Mouse (Mus musculus): Measurements from ENCODE around the gene Il18bp. TPM values are rescaled to one million over a fixed set of nuclear protein-coding genes. Genes with fewer than 3 reads are reported as not detected.

Gene Il18bp
- total RNA-seq, 2 experiments from 2014 or later: 7.4 to 11.9 TPM

DNA sequence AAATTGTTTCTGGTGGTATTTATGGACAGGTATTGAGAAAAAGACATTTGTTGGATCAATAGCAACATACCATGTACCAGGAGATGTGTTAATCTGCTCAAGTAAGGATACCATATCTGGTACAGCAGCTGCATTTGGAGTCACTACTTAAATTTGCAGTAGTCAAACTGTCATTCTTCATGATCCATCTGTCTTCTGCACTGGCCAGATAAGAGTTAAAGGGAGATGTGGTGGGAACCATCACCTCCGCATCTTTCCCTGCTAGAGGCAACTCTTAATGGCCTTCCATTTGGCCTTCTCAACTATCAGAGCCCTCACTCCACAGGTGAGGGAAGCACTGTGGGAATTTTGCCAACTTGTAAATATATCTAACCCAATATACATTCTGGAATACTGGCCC, 12.0 kb downstream of the Il18bp start:
- no peak for DNase-seq

DNA sequence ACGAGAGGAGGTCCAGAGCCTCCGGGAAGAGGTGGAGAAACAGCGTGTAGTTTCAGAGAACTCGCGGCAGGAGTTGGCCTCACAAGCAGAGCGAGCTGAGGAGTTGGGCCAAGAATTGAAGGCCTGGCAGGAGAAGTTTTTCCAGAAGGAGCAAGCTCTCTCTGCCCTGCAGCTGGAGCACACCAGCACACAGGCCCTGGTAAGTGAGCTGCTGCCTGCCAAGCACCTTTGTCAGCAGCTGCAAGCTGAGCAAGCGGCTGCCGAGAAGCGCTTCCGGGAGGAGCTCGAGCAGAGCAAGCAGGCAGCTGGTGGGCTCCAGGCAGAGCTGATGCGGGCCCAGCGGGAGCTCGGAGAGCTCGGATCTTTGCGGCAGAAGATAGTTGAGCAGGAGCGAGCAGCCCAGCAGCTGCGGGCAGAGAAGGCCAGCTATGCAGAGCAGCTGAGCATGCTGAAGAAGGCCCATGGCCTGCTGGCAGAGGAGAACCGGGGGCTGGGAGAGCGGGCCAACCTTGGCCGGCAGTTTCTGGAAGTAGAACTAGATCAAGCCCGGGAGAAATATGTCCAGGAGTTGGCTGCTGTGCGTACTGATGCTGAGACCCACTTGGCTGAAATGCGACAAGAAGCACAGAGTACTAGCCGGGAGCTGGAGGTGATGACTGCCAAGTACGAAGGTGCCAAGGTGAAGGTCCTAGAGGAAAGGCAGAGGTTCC, 17.4 kb downstream of the Il18bp start:
- DNase-seq: peak; percentile 57 to 81

DNA sequence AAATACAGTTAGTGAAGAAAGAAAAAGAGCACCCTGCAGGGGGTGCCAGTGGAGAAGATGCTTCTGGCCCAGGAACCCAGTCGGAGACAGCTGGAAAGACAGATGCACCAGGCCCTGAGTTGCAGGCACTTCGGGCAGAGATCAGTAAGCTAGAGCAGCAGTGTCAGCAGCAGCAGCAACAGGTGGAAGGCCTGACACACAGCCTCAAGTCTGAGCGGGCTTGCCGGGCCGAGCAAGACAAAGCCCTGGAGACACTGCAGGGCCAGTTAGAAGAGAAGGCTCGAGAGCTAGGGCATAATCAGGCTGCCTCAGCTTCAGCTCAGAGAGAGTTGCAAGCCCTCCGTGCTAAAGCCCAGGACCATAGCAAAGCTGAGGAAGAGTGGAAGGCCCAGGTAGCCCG, 18.2 kb downstream of the Il18bp start:
- no peak for DNase-seq

DNA sequence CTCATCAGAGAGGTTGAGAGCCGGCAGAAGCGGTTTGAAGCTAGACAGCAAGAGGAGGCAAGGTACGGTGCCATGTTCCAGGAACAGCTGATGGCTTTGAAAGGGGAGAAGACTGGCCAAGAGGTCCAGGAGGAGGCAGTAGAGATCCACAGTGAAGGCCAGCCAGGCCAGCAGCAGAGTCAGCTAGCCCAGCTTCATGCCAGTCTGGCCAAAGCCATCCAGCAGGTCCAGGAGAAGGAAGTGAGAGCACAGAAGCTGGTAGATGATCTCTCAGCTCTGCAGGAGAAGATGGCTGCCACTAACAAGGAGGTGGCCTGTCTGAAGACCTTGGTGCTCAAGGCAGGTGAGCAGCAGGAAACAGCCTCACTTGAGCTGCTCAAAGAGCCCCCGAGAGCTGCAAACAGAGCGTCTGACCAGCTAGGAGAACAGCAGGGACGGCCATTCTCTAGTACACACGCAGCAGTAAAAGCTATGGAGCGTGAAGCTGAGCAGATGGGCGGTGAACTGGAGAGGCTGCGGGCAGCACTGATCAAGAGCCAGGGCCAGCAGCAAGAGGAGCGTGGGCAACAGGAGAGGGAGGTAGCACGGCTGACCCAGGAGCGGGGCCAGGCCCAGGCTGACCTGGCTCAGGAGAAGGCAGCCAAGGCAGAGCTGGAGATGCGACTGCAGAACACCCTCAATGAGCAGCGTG, 18.9 kb downstream of the Il18bp start:
- DNase-seq: no peak

DNA sequence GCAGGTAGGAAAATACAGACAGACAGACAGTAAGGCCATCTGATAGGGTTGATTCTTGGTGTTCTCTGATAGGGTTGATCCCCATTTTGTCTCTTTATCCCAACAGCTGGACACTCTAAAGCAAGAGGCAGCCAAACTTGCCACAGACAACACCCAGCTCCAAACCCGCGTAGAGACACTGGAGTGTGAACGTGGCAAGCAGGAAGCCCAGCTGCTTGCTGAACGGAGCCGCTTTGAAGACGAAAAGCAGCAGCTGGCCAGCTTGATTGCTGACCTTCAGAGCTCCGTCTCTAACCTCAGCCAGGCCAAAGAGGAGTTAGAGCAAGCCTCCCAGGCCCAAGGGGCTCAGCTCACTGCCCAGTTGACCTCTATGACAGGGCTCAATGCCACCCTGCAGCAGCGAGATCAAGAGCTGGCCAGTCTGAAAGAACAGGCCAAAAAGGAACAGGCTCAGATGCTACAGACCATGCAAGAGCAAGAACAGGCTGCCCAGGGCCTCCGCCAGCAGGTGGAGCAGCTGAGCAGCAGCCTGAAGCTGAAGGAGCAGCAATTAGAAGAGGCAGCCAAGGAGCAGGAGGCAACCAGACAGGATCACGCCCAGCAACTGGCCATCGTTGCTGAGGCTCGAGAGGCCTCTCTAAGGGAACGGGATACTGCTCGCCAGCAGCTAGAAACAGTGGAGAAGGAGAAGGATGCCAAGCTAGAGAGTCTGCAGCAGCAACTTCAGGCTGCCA, 20.1 kb downstream of the Il18bp start:
- peak; percentile 88 to 91 for DNase-seq

DNA sequence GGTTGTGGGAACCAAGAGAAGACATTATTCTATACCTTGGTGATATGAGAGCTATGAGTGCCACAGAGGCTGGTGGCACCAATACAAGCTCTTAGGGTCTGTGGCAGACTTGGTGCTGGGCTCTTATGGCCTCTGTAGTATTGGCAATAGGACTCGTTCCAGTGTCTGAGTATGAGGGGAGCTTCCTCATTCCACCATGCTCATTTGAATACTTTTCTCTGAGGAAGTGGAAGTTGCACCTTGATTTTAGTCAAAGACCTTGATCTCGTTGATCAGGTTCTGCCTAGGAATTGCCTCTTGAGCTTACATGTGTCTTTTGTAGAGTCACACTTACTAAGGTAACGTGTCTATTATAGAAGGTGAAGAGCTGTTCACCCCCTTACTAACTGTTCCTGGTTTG, 24.2 kb downstream of the Il18bp start:
- DNase-seq: no peak

DNA sequence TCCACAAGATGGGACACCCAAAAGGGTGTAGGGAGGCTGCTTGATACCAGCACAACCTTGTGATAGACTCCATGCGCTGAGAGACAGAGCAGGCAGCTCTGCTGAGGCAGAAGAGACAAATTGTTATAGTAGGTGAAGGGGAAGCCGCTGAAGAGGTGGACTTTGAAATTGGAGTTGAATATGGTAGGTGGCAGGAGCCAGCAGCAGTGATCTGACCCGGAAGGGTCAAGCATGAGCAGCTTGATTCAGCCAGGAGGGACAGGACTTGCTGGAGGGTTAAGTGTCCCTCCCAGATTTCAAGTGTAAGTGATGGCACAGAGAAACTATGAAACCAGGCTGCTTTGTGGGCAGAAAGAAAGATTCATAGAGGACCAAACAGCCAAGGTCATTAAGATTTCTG, 33.4 kb downstream of the Il18bp start:
- DNase-seq: no peak

DNA sequence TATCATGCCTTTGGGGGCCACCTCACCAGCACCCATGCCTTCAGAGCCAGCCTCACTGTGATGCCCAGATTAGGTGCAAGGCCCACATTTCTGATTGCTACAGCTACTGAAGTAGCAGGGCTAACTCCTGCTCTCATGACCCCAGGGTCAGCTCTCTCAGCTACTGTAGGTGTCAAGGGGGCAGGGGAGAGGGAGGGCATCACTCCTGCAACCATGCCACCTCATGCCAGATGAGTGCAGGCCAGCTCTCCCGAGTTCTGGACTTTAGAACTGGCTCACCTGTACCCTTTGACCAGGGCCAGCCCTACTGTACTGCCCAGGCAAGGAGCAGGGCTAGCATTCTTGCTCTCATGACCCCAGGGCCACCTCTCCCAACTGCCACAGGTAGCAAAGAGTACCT, 35.8 kb downstream of the Il18bp start:
- DNase-seq: no peak

DNA sequence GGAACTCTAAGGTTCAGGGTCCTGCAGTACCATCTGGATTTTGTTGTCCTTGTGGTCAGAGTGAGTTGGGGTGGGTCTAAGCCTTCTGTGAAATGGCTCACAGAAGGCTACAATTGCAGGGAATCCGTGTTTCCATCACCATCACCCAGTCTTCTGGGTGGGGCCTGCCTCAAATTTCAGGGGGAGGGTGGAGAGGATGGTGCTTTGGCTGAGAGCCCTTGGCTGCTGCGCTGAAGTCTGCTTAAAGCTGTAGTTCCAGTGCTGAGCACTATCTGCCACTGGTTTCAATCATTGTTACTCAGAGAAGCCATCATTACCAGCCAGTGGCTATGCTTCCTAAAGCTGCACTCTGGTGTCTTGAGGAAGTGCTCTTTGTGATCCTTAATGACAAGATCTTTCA, 44.0 kb downstream of the Il18bp start:
- DNase-seq: peak; percentile 72 to 75

DNA sequence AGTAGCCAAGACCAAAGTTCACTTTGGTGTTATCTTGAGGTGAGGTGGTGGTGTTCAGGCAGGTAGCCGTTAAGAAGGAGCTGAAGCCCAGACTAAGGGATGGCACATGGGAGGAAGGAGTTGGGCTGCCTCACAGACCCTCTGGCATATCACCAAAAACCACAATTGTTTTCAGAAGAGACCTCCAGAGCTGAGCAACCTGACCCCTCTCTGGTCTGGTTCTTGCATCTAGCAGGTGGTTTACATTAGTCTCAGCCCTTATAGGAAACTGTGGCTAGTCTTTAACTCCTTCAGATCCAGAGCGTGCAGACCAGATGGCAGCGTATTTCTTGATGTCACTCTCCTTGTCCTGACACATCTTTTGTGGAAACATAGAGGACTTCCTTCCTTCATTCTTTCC, 44.8 kb downstream of the Il18bp start:
- no peak for DNase-seq

DNA sequence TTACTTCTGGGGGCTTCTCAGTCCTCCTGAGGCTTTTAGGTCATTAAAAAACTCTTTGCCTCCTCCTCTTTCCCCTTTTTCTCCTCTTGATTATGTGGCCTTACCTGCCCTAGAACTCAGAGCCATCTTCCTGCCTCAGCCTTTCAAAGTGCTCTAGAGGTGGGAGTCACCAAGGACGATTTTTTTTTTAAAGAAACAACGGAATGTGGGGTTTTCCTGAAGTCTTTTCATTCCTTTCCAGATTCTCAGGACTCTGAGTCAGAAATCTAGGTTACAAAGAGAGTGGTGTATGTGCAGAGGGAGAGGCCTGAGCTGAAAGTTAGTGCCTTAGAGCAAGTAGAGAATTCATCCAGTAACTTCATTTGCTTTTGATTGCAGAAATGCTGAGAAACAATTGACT, 46.8 kb downstream of the Il18bp start:
- DNase-seq: no peak

DNA sequence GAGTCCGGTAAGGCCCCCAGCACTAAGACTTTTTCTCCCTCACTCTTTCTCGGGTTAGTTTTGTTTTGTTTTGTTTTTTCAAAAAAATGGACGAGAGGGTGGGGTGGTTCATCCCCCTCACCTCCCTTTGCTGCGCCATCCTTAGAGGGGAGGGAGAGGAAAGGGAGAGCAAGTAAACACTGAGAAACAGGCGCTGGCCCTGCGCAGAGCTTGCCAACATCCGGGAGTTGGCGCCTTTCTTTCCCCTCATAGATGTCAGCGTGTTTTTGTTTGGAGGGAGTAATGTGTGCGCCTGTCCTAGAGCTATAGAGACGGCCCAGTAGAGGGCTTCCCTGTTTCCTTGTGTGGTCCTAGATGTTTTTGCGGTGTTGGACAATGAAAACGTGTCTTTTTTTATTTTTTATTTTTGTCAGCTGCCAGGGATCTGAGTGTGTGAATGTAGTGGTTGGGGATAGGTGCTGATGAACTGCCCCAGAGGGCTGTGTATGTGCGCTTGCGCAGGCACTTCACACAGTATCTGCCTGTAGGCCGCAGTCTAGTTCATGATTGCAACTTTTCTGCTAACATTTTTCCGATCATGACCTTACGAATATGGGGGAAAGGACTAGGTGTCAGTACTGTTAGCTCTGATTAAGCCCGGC, 47.5 kb downstream of the Il18bp start:
- DNase-seq: peak; percentile 88 to 89

DNA sequence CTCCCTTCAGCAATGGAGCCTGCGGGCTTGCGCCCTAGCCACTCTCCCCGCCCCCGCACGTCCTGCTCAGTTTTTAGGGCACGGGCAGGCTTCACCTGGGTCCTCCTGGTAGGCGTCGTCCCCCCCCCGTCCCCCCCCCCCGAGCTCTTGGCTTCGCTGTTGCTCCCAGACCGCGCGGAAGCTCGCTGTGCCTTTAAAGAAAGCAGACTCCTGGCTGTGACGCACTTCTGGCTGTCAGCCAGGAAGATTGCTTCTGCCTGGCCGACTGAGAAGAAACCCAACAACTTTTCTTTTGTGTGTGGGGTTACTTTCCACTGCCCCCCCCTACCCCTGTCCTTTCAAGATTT, 48.1 kb downstream of the Il18bp start:
- peak; percentile 95 for DNase-seq

DNA sequence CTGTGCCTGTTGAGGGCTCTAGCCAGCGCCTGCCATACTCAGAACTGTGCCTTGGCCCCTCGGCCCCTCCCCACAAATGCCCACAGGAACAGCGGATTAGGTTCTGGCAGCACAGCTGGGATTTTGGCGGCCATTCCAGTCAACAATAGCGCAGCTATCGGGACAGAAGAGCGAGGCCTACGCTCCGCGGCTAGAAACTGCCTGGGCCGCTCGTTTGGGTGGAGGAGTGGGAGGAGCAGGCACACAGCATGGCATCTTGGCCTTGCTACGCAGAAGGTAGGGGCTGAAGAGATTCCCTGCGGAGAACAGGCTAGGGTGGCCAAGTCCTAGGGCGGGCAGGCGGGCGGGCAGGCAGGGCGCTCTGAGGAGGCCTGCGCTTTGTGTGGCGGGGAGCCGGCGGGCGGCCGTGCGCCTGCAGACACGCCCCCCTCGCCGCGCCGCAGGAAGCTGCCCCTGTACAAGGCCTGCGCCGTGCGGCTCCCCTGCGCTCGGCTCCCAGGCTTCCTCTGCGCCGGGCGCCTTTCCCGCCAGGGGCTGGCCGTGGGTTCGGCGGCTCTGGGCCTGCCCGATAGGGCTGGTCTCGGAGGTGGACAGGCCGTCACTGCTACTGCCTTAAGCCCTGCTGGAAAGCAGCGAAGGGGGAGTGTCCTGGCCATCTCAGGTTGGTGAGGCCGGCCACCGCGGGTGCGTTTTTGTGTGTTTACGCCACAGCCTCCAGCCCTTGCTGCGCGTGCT, 48.6 kb downstream of the Il18bp start:
- DNase-seq: peak; percentile 88 to 93

DNA sequence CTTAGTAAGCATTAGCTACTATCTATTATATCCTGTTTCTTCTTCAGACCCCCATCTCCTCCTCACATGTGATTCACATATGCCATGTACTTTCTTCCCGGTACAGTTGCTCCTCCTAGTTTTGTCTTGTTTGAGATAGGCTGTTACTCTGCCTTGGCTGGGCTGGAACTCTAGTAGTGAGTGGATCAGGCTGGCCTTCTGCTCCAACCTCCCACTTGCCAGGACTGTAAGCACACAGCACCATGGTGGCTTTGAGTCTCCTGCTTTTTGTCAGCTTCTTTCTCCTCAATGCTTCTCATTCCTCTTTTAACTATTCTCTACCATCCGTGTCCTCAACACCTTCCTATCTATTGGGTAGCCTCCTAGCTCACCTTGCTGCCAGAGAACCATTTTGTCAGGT, 49.7 kb downstream of the Il18bp start:
- DNase-seq: no peak

DNA sequence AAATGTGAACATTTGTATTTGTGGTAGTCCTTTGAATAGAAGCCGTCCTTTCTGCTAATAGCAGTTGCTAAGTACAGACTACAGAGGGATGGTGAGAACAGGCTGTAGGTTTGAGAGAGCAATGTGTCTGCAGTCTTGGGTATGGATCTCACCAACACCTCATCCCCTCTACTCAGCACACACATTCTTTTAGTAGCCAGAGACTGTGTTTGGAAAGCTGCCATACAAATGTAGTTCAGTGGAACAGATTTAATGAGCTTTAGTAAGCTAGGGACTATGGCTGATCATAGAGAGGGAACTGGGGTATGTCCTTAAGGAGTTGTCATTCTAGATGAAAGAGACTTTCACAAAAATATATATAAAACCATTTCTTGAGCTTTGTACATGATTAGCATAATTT, 51.2 kb downstream of the Il18bp start:
- no peak for DNase-seq

DNA sequence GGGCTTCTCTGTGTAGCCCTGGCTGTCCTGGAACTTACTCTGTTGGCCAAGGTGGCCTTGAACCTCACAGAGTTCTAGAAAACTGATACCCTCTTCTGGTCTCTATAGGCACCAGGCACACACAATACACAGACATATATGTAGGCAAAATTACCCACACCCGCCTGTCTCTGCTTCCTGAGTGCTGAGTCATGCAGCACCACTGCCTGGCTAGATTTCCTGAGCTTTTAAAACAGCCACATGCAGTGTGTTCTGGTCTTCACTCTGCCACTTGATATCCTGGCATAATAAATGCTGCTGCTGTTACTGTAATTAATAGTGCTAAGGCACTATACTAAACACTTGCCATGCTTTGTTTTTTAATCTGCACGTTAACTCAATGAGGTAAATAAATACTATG, 52.9 kb downstream of the Il18bp start:
- DNase-seq: no peak

Other genes starting within 250 kb of the Il18bp start
- under 1 TPM; 0.18 to 0.27 TPM for gene Phox2a, start 200.4 kb downstream of the Il18bp start, total RNA-seq (2021)
- 100 to 1,000 TPM; 184 to 200 TPM for gene Inppl1, start 180.5 kb downstream of the Il18bp start, total RNA-seq (2021)
- 1 to 10 TPM; 5.0 to 7.5 TPM for gene Folr2, start 161.5 kb downstream of the Il18bp start, total RNA-seq (2021)
- gene Anapc15, start 155.0 kb downstream of the Il18bp start, total RNA-seq (2021): 10 to 100 TPM; 16.8 to 17.2 TPM
- gene Folr1, start 147.9 kb downstream of the Il18bp start, total RNA-seq (2021): not detected
- 100 to 1,000 TPM; 117 TPM for gene Lamtor1, start 112.8 kb downstream of the Il18bp start, total RNA-seq (2021)
- not detected for gene Tomt, start 112.3 kb downstream of the Il18bp start, total RNA-seq (2021)
- 1 to 10 TPM; 4.1 to 5.7 TPM for gene Lrrc51, start 84.8 kb downstream of the Il18bp start, total RNA-seq (2021)
- 10 to 100 TPM; 89.0 to 95.0 TPM for gene Numa1, start 84.6 kb downstream of the Il18bp start, total RNA-seq (2021)
- gene Rnf121, start 46.8 kb upstream of the Il18bp start, total RNA-seq (2021): 10 to 100 TPM; 24.5 TPM
- gene Xndc1, start 46.8 kb upstream of the Il18bp start, total RNA-seq (2021): 1 to 10 TPM; 4.9 to 6.9 TPM
- under 1 TPM; 0.44 to 0.74 TPM for gene Xntrpc, start 47.0 kb upstream of the Il18bp start, total RNA-seq (2021)
- gene Trpc2, start 64.4 kb upstream of the Il18bp start, total RNA-seq (2021): under 1 TPM; 0.15 to 0.90 TPM
- 100 to 1,000 TPM; 268 to 300 TPM for gene Art1, start 83.1 kb upstream of the Il18bp start, total RNA-seq (2021)
- 10 to 100 TPM; 15.2 to 22.8 TPM for gene Art5, start 90.8 kb upstream of the Il18bp start, total RNA-seq (2021)
- gene Chrna10, start 98.1 kb upstream of the Il18bp start, total RNA-seq (2021): not detected
- 10 to 100 TPM; 31.0 to 35.4 TPM for gene Nup98, start 191.5 kb upstream of the Il18bp start, total RNA-seq (2021)
- gene Pgap2, start 191.5 kb upstream of the Il18bp start, total RNA-seq (2021): 10 to 100 TPM; 77.6 to 82.5 TPM
- 10 to 100 TPM; 19.6 to 26.9 TPM for gene Rhog, start 237.4 kb upstream of the Il18bp start, total RNA-seq (2021)
- gene Stim1, start 249.1 kb upstream of the Il18bp start, total RNA-seq (2021): 10 to 100 TPM; 20.7 to 25.8 TPM